Mouse (Mus musculus) kidney, adult 2 months (tissue): ENCODE data around the gene Bach1.

ENCODE experiments used
- CTCF ChIP-seq: fragments of 200-500 bp; conservative IDR thresholded peaks from 2 replicates; pipeline ENCODE4 v1.5.1; 2011; ENCODE audit warnings: low read depth, mild to moderate bottlenecking, control low read depth, low read length, moderate library complexity, mixed read lengths; ENCODE audit not compliant: insufficient read depth, insufficient read length
- POLR2A ChIP-seq: fragments of 200-500 bp; IDR thresholded peaks from one replicate; pipeline ENCODE4 v1.6.1; 2011; ENCODE audit warnings: low read depth, low read length, control low read depth

- TF ChIP-seq CTCF (no peak), POLR2A (no peak)
These were observed 42.4 kb downstream of the Bach1 start for GRCm38 (mm10) chr16:87741034-87741715.
